7 mouse cellular contexts compared by ENCODE assay signal in the genomic region with DNA sequence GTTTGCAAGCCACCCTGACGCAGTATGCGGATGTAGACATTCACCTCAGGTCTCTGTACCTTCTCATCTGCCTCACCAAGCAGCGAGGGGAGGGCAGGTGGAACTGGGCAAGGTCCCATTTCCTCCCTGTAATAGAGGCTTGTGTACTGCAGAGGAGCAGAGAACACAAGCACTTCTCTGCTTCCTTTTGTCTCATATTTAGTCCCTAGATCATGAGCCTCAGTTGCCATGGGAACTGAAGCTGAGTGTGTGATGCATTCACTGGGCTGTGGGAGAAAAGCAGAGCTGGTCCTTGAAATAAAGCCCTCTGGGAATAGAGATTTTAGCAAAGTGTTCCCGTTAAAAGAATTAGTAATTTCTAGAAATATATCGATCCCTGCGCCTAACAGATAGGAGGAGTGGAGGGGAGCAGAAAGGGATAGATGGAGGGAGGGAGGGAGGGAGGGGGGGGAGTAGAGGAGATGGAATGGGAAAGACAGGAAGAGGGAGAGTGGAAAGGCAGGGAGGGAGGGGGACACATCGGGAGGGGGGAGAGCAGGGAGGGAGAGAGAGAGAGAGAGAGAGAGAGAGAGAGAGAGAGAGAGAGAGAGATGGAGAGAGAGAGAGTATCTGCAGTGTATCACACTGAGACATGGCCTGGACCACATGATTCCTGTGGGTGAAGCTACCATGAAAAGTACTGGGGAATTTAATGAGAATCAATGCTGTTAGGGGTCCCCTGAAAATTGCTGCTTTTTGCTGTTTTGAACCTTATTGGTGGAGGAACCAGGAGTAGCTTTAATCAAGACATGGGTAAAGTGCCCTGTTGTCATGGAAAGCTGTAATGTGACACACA.
DNase-seq lines count a peak whose midpoint lies in the region; ATAC-seq and TF ChIP-seq lines count a peak whose summit lies in the region.
"Not testable (repeated sequence)": the region's sequence is repeated elsewhere in the genome, so short reads cannot be mapped to it uniquely, and the experiment has no call there.

No protein-coding gene starts in this region.

- not testable (repeated sequence) for H3K36me3 ChIP-seq in forebrain, embryonic 12.5 days (replicated peaks); forebrain, embryonic 16.5 days (ENCODE audit: control insufficient read depth, insufficient read depth); hindbrain, embryonic 12.5 days; hindbrain, embryonic 16.5 days (ENCODE audit: control insufficient read depth, insufficient read depth, low read length); midbrain, embryonic 13.5 days; midbrain, postnatal 0 days (ENCODE audit: insufficient read depth, low read length); neural tube, embryonic 14.5 days (ENCODE audit: control insufficient read depth, insufficient read depth, low read length)

- H3K4me2 ChIP-seq in forebrain, embryonic 12.5 days; forebrain, embryonic 16.5 days (ENCODE audit: low read length); hindbrain, embryonic 12.5 days (replicated peaks); hindbrain, embryonic 16.5 days (ENCODE audit: low read length); midbrain, embryonic 13.5 days (replicated peaks); midbrain, postnatal 0 days (ENCODE audit: low read depth, low read length, poor library complexity, severe bottlenecking); neural tube, embryonic 14.5 days (ENCODE audit: low read depth, low read length): not testable (repeated sequence)

- not testable (repeated sequence) for TF ChIP-seq CTCF in midbrain, postnatal 0 days (IDR thresholded peaks at IDR 0.05)

- peaks cover 24% of the 10 kb centered on the region for H3K27me3 ChIP-seq in forebrain, embryonic 12.5 days
- not testable (repeated sequence) for H3K27me3 ChIP-seq in forebrain, embryonic 16.5 days (replicated peaks; ENCODE audit: control insufficient read depth, insufficient read depth, low read length); hindbrain, embryonic 16.5 days (replicated peaks; ENCODE audit: control insufficient read depth, insufficient read depth, low read length); midbrain, embryonic 13.5 days; midbrain, postnatal 0 days (ENCODE audit: insufficient read depth, low read length); neural tube, embryonic 14.5 days (ENCODE audit: control insufficient read depth, insufficient read depth, low read length)
- H3K27me3 ChIP-seq in hindbrain, embryonic 12.5 days, result peaks cover 21% of the 10 kb centered on the region

- not testable (repeated sequence) for H3K4me3 ChIP-seq in forebrain, embryonic 12.5 days (replicated peaks); forebrain, embryonic 16.5 days (replicated peaks; ENCODE audit: low read length); hindbrain, embryonic 12.5 days; hindbrain, embryonic 16.5 days (ENCODE audit: low read length); midbrain, embryonic 13.5 days (replicated peaks); midbrain, postnatal 0 days (ENCODE audit: low read depth, low read length); neural tube, embryonic 14.5 days (ENCODE audit: low read depth, low read length)

- no CpG with 5 or more reads among the region's 7 CpGs for WGBS in forebrain, embryonic 12.5 days
- no CpG with 5 or more reads among the region's 7 CpGs for WGBS in forebrain, embryonic 16.5 days
- WGBS in hindbrain, embryonic 12.5 days, result no CpG with 5 or more reads among the region's 7 CpGs
- WGBS in hindbrain, embryonic 16.5 days, result 14% methylated on average over 1 of the region's 7 CpGs
- 20% methylated on average over 1 of the region's 7 CpGs for WGBS in midbrain, embryonic 13.5 days
- WGBS in midbrain, postnatal 0 days, result no CpG with 5 or more reads among the region's 7 CpGs
- no CpG with 5 or more reads among the region's 7 CpGs for WGBS in neural tube, embryonic 14.5 days

- not testable (repeated sequence) for H3K4me1 ChIP-seq in forebrain, embryonic 12.5 days; forebrain, embryonic 16.5 days (replicated peaks; ENCODE audit: control insufficient read depth, insufficient read depth, low read length); hindbrain, embryonic 12.5 days; hindbrain, embryonic 16.5 days (ENCODE audit: control insufficient read depth, insufficient read depth, low read depth, low read length); midbrain, embryonic 13.5 days (replicated peaks); midbrain, postnatal 0 days (ENCODE audit: insufficient read depth, low read length); neural tube, embryonic 14.5 days (ENCODE audit: control insufficient read depth, insufficient read depth, low read length)

- H3K9ac ChIP-seq in forebrain, embryonic 12.5 days; forebrain, embryonic 16.5 days (replicated peaks; ENCODE audit: low read depth, low read length); hindbrain, embryonic 12.5 days; hindbrain, embryonic 16.5 days (ENCODE audit: low read depth, low read length); midbrain, embryonic 13.5 days (replicated peaks); midbrain, postnatal 0 days (replicated peaks; ENCODE audit: low read length, poor library complexity, severe bottlenecking); neural tube, embryonic 14.5 days (replicated peaks; ENCODE audit: low read depth, low read length): not testable (repeated sequence)

- not testable (repeated sequence) for DNase-seq in midbrain, postnatal 0 days (ENCODE audit: low spot score)

- ATAC-seq in forebrain, embryonic 12.5 days (ENCODE audit: low FRiP score), result peak; percentile 87
- peak; percentile 93 for ATAC-seq in forebrain, embryonic 16.5 days
- peak; percentile 88 for ATAC-seq in hindbrain, embryonic 12.5 days (ENCODE audit: low FRiP score)
- ATAC-seq in hindbrain, embryonic 16.5 days, result peak; percentile 91
- peak; percentile 88 for ATAC-seq in midbrain, embryonic 13.5 days
- ATAC-seq in midbrain, postnatal 0 days (ENCODE audit: low FRiP score), result peak; percentile 86
- ATAC-seq in neural tube, embryonic 14.5 days (ENCODE audit: low read depth), result peak; percentile 90

- H3K9me3 ChIP-seq in forebrain, embryonic 12.5 days; forebrain, embryonic 16.5 days (ENCODE audit: control insufficient read depth, low read length); hindbrain, embryonic 12.5 days (replicated peaks); hindbrain, embryonic 16.5 days (ENCODE audit: control insufficient read depth, low read length); midbrain, embryonic 13.5 days; midbrain, postnatal 0 days (ENCODE audit: low read length); neural tube, embryonic 14.5 days (ENCODE audit: control insufficient read depth, low read length): not testable (repeated sequence)

- H3K27ac ChIP-seq in forebrain, embryonic 12.5 days; forebrain, embryonic 16.5 days (ENCODE audit: low read length); hindbrain, embryonic 12.5 days; hindbrain, embryonic 16.5 days (ENCODE audit: low read depth, low read length); midbrain, embryonic 13.5 days; midbrain, postnatal 0 days (ENCODE audit: low read depth, low read length); neural tube, embryonic 14.5 days (ENCODE audit: low read depth, low read length): not testable (repeated sequence)
